Mouse (Mus musculus) heart, embryonic 10.5 days (tissue): Measurements from ENCODE around the gene Rpf2. TPM values are rescaled to one million over a fixed set of nuclear protein-coding genes. Genes with fewer than 3 reads are reported as not detected.
A peak's percentile ranks its signal among the peaks of the same experiment; 100 is the strongest.

ENCODE experiments used
- DNase-seq: peaks from one replicate; pipeline ENCODE4 v3.0.0-alpha.2; 2017; ENCODE audit warnings: low spot score
- H3K27ac ChIP-seq: fragments of 300-500 bp; sonication (generic); 2 replicates; pipeline ENCODE4 v1.5.1; 2016; ENCODE audit warnings: mild to moderate bottlenecking
- H3K27me3 ChIP-seq: fragments of 300-500 bp; sonication (generic); 2 replicates; pipeline ENCODE4 v1.6.1; 2016; ENCODE audit warnings: mild to moderate bottlenecking; ENCODE audit not compliant: poor library complexity, insufficient read depth, severe bottlenecking
- H3K36me3 ChIP-seq: fragments of 300-500 bp; sonication (generic); 2 replicates; pipeline ENCODE4 v1.6.1; 2016; ENCODE audit warnings: mild to moderate bottlenecking, moderate library complexity
- H3K4me1 ChIP-seq: fragments of 300-500 bp; sonication (generic); 2 replicates; pipeline ENCODE4 v1.6.1; 2016; ENCODE audit warnings: mild to moderate bottlenecking
- H3K4me3 ChIP-seq: fragments of 300-500 bp; sonication (generic); 2 replicates; pipeline ENCODE4 v1.5.1; 2016; ENCODE audit warnings: mild to moderate bottlenecking, moderate library complexity
- H3K9me3 ChIP-seq: fragments of 300-500 bp; sonication (generic); 2 replicates; pipeline ENCODE4 v1.6.1; 2016; ENCODE audit warnings: mild to moderate bottlenecking, moderate library complexity
- WGBS: fragments of 180-500 bp; shearing (Covaris S2); methylation state at CpG from one replicate; pipeline ENCODE4 v1.1.7; 2016; 5-methylcytosine and 5-hydroxymethylcytosine counted together
- polyA plus RNA-seq: library from polyadenylated mRNA; unstranded; fragments of >200 nt; fragmentation: Nextera tagmentation; extraction: Ambion mirVana; gene quantifications from 2 replicates; pipeline ENCODE4 v1.2.1, GENCODE M21; 2016

Gene Rpf2
- polyA plus RNA-seq, 1 experiment from 2014 or later, result 82.1 TPM

GRCm38 (mm10) chr10:40232442-40232841 lies 14.4 kb downstream of the Rpf2 start:
- no peak overlapping the region for H3K4me3 ChIP-seq
- DNase-seq, result no peak
- H3K27ac ChIP-seq, result no peak overlapping the region
- 0 out of 2 replicates have a peak, but pooled peaks cover 2% of the 10 kb centered on the region for H3K4me1 ChIP-seq
- H3K36me3 ChIP-seq, result peaks cover 74% of the 10 kb centered on the region
- 69% methylated on average over 7 of the region's 7 CpGs for WGBS
- no peaks in the 10 kb centered on the region for H3K9me3 ChIP-seq
- no peaks in the 10 kb centered on the region for H3K27me3 ChIP-seq

DNA sequence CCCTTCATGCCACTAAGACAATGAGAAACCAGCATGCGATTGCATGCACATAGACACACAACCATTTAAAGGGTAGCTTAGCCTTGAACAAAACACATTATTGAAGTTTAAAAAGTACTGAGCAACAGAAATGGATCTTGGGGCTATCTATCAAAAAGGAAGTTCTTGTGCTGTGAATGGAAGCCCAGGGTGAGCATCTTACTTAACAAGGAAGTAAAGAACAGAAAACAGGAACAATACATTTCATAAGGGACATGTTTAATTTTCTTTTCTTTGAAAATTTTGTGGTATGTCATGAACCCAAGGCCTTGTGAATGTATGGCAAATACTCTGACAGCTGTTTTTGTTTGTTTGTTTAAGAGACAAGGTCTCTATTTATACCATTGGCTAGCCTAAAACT lies 17.1 kb downstream of the Rpf2 start:
- Histone ChIP-seq H3K4me3 (no peak overlapping the region), H3K36me3 (peaks cover 84% of the 10 kb centered on the region), H3K9me3 (no peaks in the 10 kb centered on the region), H3K27ac (no peak overlapping the region), H3K4me1 (0 out of 2 replicates have a peak, but pooled peaks cover 2% of the 10 kb centered on the region), H3K27me3 (no peaks in the 10 kb centered on the region)
- 89% methylated on average over 1 of the region's 1 CpGs for WGBS
- DNase-seq, result no peak

GRCm38 (mm10) chr10:40227660-40228303 lies 19.1 kb downstream of the Rpf2 start:
- Histone ChIP-seq H3K9me3 (no peaks in the 10 kb centered on the region), H3K27ac (no peak overlapping the region), H3K4me1 (0 out of 2 replicates have a peak, but pooled peaks cover 2% of the 10 kb centered on the region), H3K36me3 (peaks cover 90% of the 10 kb centered on the region), H3K27me3 (no peaks in the 10 kb centered on the region), H3K4me3 (no peak overlapping the region)
- 77% methylated on average over 4 of the region's 4 CpGs for WGBS
- no peak for DNase-seq

DNA sequence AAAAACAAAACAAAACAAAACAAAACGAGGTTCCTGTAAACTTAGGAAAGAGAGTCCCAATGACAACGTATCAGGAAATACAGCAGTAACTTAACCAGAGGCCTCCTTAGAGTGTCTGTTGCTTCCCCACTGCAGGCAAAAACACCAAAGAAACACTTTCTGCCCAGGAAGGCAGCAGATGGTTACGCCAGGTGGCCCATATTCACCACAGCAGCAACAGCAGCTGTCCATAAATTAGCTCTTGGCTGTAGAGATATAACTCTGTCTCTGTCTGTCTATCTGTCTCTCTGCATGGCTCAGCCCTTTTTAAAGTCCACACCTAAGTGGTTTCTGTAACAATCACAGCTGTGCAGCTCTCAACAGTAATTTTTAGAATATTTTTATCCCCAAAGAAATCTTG lies 28.0 kb downstream of the Rpf2 start:
- Histone ChIP-seq H3K4me3 (no peak overlapping the region), H3K4me1 (no peaks in the 10 kb centered on the region), H3K36me3 (peaks cover 28% of the 10 kb centered on the region), H3K27ac (no peak overlapping the region), H3K27me3 (no peaks in the 10 kb centered on the region), H3K9me3 (no peaks in the 10 kb centered on the region)
- 79% methylated on average over 3 of the region's 3 CpGs for WGBS
- DNase-seq, result no peak

DNA sequence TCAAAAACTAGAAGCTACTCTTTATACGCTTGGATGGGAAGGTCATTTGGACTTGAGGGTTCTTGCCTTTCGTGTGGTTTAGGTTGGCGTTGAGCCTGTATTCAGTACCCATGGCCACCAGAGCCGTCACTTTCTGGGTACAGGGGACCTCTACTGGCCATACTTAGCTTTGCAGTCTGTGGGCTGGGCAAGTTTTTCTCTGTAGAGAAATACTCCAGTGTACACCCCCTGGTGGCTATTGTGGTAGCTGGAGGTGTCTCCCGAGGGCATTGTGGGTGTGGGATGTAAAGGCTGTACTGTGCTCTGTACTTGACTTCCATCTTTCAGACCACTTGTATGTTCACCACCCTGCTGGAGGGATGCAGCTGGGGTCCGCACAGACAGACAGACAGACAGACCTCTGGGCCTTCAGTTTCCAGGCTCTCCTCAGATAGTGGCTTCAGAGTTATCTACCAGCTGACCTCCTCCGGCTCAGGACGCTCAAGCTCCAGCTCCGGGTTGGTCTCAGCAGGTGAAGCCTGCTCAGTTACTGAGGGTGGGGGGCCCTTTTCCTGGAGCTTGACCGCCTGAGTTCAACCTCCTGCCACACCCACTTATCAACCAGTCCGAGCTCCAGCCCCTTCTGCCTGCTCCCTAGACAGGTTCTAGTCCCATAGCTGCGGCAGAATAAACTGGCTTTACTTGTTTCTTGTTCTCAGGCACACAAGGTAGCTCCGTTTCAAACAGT lies 34.2 kb downstream of the Rpf2 start:
- Histone ChIP-seq H3K27me3 (no peaks in the 10 kb centered on the region), H3K27ac (no peak overlapping the region), H3K9me3 (no peaks in the 10 kb centered on the region), H3K36me3 (no peaks in the 10 kb centered on the region), H3K4me1 (no peaks in the 10 kb centered on the region), H3K4me3 (peak overlapping the region; percentile 31; the same call in 1 of the 2 replicates)
- peak; percentile 96 for DNase-seq
- 30% methylated on average over 13 of the region's 13 CpGs for WGBS

DNA sequence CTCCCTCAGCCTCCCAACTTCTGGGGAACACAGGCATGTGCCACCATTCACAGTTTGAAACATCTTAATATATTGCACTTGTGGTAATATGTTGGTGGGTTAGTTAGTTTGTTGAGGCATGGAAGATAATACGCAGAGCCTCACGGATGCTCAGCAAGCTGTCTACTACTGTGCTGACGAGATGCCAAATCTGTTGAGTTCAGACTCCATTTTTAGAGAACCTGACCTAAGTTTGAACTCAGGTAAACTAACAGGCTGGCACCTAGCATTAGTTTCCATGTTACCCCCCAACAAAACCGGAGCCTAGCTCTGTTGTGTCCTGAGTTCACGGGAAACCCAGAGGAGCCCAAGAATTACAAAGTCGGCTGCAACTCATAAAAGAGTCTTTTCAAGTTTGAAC lies 51.8 kb downstream of the Rpf2 start:
- no peaks in the 10 kb centered on the region for H3K36me3 ChIP-seq
- H3K9me3 ChIP-seq, result no peaks in the 10 kb centered on the region
- H3K27me3 ChIP-seq, result no peaks in the 10 kb centered on the region
- no peak overlapping the region for H3K27ac ChIP-seq
- H3K4me3 ChIP-seq, result no peak overlapping the region
- DNase-seq, result no peak
- peaks cover 13% of the 10 kb centered on the region for H3K4me1 ChIP-seq
- WGBS, result 84% methylated on average over 6 of the region's 6 CpGs

DNA sequence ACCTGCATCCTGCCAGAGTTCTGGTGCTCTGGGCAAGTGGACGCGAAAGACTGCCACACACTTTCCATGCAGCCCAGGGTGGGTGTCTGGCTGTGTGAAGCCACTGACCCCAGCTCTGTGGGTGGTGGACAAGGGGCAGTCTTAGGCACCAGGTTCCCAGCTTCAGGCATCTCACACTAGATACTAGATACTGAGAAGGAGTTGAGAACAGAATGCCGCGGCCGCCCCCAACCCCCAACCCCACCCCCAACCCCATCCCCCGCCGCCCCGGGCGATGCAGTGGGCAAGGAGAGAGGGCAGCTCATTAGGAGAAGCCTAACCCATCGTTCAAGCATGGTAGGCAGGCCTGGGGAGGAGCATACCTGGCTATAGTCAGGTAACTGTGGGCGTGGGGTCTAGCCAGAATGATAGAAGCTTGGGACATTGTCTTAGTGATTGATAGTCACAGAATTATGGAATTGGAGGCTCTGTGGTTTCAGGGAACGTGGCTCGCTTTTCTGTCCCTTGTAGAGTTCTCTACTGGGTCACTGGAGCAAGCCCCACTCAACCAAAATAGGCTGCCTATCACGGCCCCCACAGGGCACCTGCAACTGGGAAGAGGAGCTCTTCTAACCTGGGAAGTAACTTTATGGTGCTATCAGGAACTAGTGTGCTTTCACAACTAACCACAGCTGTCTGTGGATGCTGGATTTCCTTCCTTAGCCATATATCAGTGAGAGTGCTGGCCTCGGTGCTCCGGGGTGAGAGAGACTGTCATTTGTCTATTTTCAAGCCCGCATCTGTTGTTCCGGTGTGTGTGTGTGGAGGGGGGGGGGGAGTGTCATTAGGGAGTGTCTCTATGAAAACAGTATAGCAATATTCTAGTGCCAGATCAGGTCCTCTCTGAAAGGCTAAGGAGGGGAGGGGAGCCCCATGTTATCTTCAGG lies 54.6 kb downstream of the Rpf2 start:
- Histone ChIP-seq H3K4me1 (peaks cover 13% of the 10 kb centered on the region), H3K27me3 (no peaks in the 10 kb centered on the region), H3K9me3 (no peaks in the 10 kb centered on the region), H3K27ac (no peak overlapping the region), H3K4me3 (peak overlapping the region; percentile 25; the same call in 1 of the 2 replicates), H3K36me3 (no peaks in the 10 kb centered on the region)
- peak; percentile 59 for DNase-seq
- WGBS, result 49% methylated on average over 18 of the region's 18 CpGs

DNA sequence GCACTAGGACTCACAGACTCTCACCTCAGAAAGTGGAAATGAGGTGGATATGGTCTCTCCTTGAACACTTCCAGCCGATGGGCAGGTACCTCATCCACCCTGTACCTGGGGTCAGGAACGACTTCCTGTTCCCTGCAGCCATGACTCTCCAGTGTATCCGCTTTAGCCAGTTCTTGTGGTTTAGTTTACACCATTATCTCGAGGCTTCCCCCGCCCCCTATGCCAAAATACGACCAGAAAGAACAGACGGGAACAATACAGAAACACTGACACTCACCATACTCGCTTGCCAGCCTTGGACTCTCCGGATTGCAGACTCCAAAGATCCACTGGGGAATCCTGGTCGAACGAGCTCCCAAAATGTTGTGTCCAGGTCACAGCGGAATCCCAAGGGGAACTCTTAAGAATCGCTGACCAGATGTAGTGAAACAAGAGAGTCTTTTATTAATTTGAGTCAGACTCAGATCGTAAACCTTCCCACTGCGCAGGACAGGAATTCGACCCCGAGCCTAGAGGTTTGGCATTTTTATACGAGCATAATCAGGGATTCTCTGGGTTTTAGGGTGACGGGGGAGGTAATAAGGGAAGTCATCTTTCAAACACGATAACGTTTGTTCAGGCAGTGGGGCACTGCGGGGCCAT lies 55.4 kb downstream of the Rpf2 start:
- H3K4me3 ChIP-seq, result peak overlapping the region; percentile 25; the same call in 1 of the 2 replicates
- no peaks in the 10 kb centered on the region for H3K9me3 ChIP-seq
- peak; percentile 64 for DNase-seq
- WGBS, result 58% methylated on average over 22 of the region's 22 CpGs
- no peaks in the 10 kb centered on the region for H3K27me3 ChIP-seq
- H3K36me3 ChIP-seq, result no peaks in the 10 kb centered on the region
- H3K27ac ChIP-seq, result no peak overlapping the region
- peaks cover 13% of the 10 kb centered on the region for H3K4me1 ChIP-seq

GRCm38 (mm10) chr10:40190871-40191270 lies 56.0 kb downstream of the Rpf2 start:
- no peak for DNase-seq
- Histone ChIP-seq H3K36me3 (no peaks in the 10 kb centered on the region), H3K27ac (no peak overlapping the region), H3K4me1 (peaks cover 13% of the 10 kb centered on the region), H3K9me3 (no peaks in the 10 kb centered on the region), H3K4me3 (no peak overlapping the region), H3K27me3 (no peaks in the 10 kb centered on the region)
- 78% methylated on average over 8 of the region's 8 CpGs for WGBS

DNA sequence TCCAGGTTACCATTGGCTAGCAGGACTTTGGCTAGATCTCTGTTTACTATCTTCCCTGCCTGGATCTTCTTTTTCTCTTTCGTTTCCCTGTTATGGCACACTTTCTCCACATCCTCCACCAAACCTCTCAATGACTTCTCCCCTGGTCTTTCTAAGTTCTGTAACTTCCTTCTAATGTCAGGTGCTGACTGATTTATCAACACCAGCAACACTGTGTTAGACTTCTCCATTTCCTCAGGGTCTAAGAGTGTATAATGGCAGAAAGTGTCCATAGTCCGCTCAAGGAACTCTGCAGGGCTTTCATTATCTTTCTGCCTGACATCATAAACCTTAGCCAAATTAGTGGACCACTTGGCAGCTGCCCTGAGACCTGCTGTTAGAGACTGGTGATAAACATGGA lies 57.1 kb downstream of the Rpf2 start:
- peaks cover 13% of the 10 kb centered on the region for H3K4me1 ChIP-seq
- H3K27ac ChIP-seq, result no peak overlapping the region
- no peak overlapping the region for H3K4me3 ChIP-seq
- H3K9me3 ChIP-seq, result no peaks in the 10 kb centered on the region
- H3K27me3 ChIP-seq, result no peaks in the 10 kb centered on the region
- 72% methylated on average over 2 of the region's 2 CpGs for WGBS
- DNase-seq, result no peak
- no peaks in the 10 kb centered on the region for H3K36me3 ChIP-seq

DNA sequence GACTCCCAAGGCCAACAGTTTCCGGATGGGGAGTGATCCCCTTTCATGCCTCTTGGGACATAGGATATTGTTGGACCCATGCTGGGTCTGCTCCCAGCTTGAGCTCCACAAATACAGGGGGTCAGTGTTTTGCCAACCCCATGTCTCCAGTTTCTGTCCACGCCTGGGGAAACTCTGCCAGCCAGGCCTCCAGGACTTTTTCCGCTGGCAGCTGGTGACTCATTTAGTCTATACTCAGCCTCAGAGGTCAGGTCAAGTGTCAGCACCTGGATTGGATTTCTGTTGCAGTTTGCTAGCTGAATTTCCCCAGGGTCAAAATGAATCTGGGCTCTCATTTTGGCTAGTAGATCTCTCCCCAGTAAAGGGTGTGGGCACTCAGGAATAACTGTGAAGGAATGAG lies 58.0 kb downstream of the Rpf2 start:
- no peaks in the 10 kb centered on the region for H3K9me3 ChIP-seq
- H3K36me3 ChIP-seq, result no peaks in the 10 kb centered on the region
- peaks cover 13% of the 10 kb centered on the region for H3K4me1 ChIP-seq
- no peak for DNase-seq
- no peak overlapping the region for H3K4me3 ChIP-seq
- 74% methylated on average over 3 of the region's 3 CpGs for WGBS
- H3K27me3 ChIP-seq, result no peaks in the 10 kb centered on the region
- no peak overlapping the region for H3K27ac ChIP-seq

DNA sequence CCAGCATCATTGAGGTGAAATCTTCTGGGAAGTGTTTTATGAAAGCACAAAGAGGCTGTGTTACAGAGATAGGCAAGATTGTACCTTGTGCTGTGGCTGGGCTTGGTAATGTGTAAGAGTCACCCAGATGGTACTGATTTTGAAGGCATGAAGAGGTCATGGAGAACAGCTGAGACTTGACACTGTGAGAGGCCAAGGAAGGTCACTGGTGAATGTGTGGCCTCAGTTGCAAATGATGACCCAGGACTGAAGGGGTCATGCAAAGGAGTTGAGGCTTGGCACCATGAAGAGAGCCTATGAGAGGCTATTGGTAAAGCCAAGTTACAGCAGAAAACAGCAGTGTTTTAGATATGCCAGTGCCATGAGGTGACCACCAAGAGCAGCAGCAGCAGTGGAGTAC lies 60.9 kb downstream of the Rpf2 start:
- no peak for DNase-seq
- Histone ChIP-seq H3K9me3 (no peaks in the 10 kb centered on the region), H3K4me3 (no peak overlapping the region), H3K4me1 (peaks cover 6% of the 10 kb centered on the region; the same call in 1 of the 2 replicates), H3K36me3 (no peaks in the 10 kb centered on the region), H3K27ac (no peak overlapping the region), H3K27me3 (no peaks in the 10 kb centered on the region)
